Mouse (Mus musculus): Measurements from ENCODE around the gene Casz1. TPM values are rescaled to one million over a fixed set of nuclear protein-coding genes. Genes with fewer than 3 reads are reported as not detected.

Casz1 gene
- total and polyA plus RNA-seq, 3 experiments: 21.2 to 47.0 (median 42.5) TPM

DNA sequence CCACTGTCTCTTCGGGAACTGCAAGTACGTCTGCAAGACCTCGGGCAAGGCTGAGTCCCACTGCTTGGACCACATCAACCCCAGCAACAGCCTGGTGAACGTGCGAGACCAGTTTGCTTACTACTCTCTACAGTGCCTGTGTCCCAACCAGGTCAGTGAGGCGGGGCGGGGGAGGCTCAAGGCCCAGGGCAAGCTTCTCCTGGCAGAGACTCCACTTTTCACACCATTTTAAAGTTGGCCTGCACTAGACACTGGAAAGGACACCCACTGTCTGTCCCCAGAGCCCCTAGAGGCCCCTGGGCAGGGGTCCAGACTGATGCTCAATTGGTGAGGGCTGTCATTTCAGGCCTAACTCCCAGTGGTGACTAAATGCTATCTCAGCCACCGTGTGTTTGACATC is 141.8 kb downstream of the Casz1 start:
- no peak for DNase-seq
- WGBS: 67% methylated on average over 8 of the region's 8 CpGs
- H3K27ac ChIP-seq: no peak overlapping the region
- intact Hi-C loops (cut with DNase I): no loop called here
- no peak overlapping the region for H3K4me3 ChIP-seq
- no peaks in the 10 kb centered on the region for H3K36me3 ChIP-seq (ENCODE audit: control insufficient read depth, insufficient read depth, low read length)
- no peaks in the 10 kb centered on the region for H3K27me3 ChIP-seq (ENCODE audit: control insufficient read depth, insufficient read depth, low read length)
- H3K79me2 ChIP-seq (replicated peaks; ENCODE audit: control insufficient read depth, insufficient read depth, low read length): no peaks in the 10 kb centered on the region
- no peak overlapping the region for H3K9ac ChIP-seq (ENCODE audit: low read depth, low read length)
- no peaks in the 10 kb centered on the region; the same call in 1 of the 2 replicates for H3K4me1 ChIP-seq (ENCODE audit: control insufficient read depth, insufficient read depth, low read length)
- no peak for TF ChIP-seq EP300 (IDR thresholded peaks at IDR 0.05; ENCODE audit: insufficient read depth, low read depth, low read length)

DNA sequence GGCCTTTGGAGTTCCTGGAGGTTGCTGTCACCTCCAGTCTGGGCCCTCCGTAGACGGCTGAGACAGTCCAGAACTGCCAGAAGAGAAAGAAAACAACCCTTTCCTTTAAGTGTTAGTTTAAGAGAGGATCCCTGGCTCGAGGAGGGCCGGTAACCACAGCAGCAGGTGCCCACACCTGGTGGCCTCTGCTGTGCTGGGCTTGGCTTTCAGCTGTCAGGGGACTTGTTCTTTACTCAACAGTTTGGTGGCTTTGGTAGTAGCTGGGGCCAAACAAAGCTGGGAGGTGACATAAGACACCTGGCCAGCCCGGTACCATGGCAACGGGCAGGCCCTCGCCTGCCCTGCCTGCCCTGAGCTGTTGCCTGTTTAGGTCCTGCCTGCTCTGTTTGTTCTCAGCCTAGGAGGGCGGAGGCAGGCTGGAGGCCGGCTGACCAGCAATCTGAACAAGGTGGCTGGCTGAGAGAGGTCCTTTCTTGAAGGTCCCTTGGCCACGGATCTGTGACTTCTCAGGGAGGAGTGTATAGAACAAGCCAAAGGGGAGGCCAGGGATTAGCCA is 143.7 kb downstream of the Casz1 start:
- WGBS: 70% methylated on average over 10 of the region's 10 CpGs

DNA sequence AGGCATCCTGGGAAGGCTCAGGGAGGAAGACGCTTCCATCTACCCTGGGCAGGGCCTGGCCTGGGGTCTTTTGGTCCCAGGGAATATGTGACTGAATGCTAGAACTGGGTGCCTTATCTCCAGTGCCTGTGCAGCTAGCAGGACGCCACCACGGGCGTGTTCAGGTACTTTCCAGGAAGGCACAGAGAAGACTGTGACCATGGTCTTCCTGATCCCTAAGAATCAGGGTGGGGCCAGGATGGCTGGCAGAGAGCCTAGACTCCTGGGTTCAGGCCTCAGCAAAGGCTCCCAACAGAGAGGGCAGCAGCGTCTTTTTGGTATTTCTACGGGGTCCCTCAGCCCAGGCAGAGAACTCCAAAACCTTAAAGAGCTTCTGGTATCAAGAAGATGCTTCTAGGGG is 146.3 kb downstream of the Casz1 start:
- Histone ChIP-seq H3K4me3 (no peak overlapping the region), H3K9ac (ENCODE audit: low read depth, low read length) (no peak overlapping the region), H3K4me1 (ENCODE audit: control insufficient read depth, insufficient read depth, low read length) (peaks cover 10% of the 10 kb centered on the region), H3K36me3 (ENCODE audit: control insufficient read depth, insufficient read depth, low read length) (no peaks in the 10 kb centered on the region), H3K27ac (peak overlapping the region; percentile 20), H3K79me2 (replicated peaks; ENCODE audit: control insufficient read depth, insufficient read depth, low read length) (no peaks in the 10 kb centered on the region), H3K27me3 (ENCODE audit: control insufficient read depth, insufficient read depth, low read length) (no peaks in the 10 kb centered on the region)
- peak; percentile 41 for TF ChIP-seq CTCF (IDR thresholded peaks at IDR 0.05)
- no peak for TF ChIP-seq POLR2A (IDR thresholded peaks at IDR 0.05; ENCODE audit: insufficient read depth, low read depth, low read length)
- no peak for DNase-seq
- intact Hi-C loops (cut with DNase I): loop anchor here (2.0 to 5.0 kb wide), 3 partner anchors 48 to 146 kb away; partner anchors contain the start of gene Casz1
- 43% methylated on average over 6 of the region's 6 CpGs for WGBS

More for the DNA sequence above, 143.7 kb downstream of the Casz1 start:
- Histone ChIP-seq H3K9ac (ENCODE audit: low read depth, low read length) (no peak overlapping the region), H3K4me3 (no peak overlapping the region), H3K36me3 (ENCODE audit: control insufficient read depth, insufficient read depth, low read length) (no peaks in the 10 kb centered on the region), H3K27ac (no peak overlapping the region), H3K79me2 (replicated peaks; ENCODE audit: control insufficient read depth, insufficient read depth, low read length) (no peaks in the 10 kb centered on the region), H3K27me3 (ENCODE audit: control insufficient read depth, insufficient read depth, low read length) (no peaks in the 10 kb centered on the region), H3K4me1 (ENCODE audit: control insufficient read depth, insufficient read depth, low read length) (peaks cover 3% of the 10 kb centered on the region; the same call in 1 of the 2 replicates)
- no peak for DNase-seq
- no peak for TF ChIP-seq CTCF (IDR thresholded peaks at IDR 0.05)
- no peak for TF ChIP-seq POLR2A (IDR thresholded peaks at IDR 0.05; ENCODE audit: insufficient read depth, low read depth, low read length)
- TF ChIP-seq EP300 (IDR thresholded peaks at IDR 0.05; ENCODE audit: insufficient read depth, low read depth, low read length): no peak
- intact Hi-C loops (cut with DNase I): no loop called here

DNA sequence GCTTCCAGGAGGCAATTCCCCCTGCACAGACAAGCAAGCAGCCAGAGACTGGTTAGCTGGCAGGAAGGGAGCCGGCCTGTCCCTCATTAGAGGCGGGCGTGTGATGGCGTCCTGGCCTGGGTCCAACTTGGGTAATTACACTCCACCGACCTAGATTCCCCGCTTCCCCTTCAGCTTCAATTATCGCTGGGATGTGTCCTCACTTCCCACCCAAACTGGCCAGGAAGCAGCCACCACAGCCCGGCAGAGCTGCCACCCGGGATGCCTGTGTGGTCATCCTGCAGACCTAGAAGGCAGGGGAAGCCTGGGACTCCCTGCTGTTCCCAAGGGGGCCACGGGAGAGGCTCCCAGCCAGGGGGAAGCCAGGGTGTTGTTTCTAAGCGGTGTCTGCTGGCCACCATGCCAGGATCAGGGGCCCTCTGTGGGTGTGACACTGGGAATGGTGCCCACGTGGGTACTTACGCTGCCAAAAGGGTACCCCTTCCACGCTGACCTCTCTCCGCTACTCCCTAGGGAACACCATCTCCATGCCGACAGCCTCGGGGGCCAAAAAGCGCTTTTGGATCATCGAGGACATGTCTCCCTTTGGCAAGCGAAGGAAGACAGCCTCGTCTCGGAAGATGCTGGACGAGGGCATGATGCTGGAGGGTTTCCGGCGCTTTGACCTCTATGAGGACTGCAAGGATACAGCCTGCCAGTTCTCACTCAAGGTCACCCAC is 146.9 kb downstream of the Casz1 start:
- TF ChIP-seq CTCF (IDR thresholded peaks at IDR 0.05) (no peak), EP300 (IDR thresholded peaks at IDR 0.05; ENCODE audit: insufficient read depth, low read depth, low read length) (0 out of 2 replicates have a peak, but pooled peaks have one; percentile 50)
- intact Hi-C loops (cut with DNase I): loop anchor here (2.0 to 5.0 kb wide), 3 partner anchors 48 to 146 kb away; partner anchors contain the start of gene Casz1
- H3K4me1 ChIP-seq (ENCODE audit: control insufficient read depth, insufficient read depth, low read length): peaks cover 11% of the 10 kb centered on the region
- H3K79me2 ChIP-seq (replicated peaks; ENCODE audit: control insufficient read depth, insufficient read depth, low read length): no peaks in the 10 kb centered on the region
- H3K36me3 ChIP-seq (ENCODE audit: control insufficient read depth, insufficient read depth, low read length): no peaks in the 10 kb centered on the region
- whole genome bisulfite sequencing: 23% methylated on average over 25 of the region's 25 CpGs
- H3K9ac ChIP-seq (ENCODE audit: low read depth, low read length): no peak overlapping the region
- peak overlapping the region; percentile 20 for H3K27ac ChIP-seq
- H3K27me3 ChIP-seq (ENCODE audit: control insufficient read depth, insufficient read depth, low read length): no peaks in the 10 kb centered on the region
- no peak overlapping the region for H3K4me3 ChIP-seq
- DNase-seq: peak; percentile 77 to 83

DNA sequence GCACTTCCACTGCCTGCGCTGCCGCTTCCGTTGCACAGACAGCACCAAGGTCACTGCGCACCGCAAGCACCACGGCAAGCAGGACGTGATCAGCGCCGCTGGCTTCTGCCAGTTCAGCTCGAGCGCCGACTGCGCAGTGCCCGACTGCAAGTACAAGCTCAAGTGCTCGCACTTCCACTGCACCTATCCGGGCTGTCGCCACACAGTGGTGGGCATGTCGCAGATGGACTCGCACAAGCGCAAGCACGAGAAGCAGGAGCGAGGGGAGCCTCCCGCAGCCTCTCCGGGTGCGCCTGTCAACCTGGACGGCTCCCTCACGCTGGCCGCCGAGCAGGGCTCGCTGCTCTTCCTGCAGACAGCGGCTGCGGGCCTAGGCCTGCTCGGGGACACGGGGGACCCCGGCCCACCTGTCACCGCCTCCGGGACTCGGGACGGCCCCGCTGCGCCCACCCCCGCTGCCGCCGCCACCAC is 147.6 kb downstream of the Casz1 start:
- H3K36me3 ChIP-seq (ENCODE audit: control insufficient read depth, insufficient read depth, low read length): no peaks in the 10 kb centered on the region

More for the DNA sequence above, 147.6 kb downstream of the Casz1 start:
- Histone ChIP-seq H3K79me2 (replicated peaks; ENCODE audit: control insufficient read depth, insufficient read depth, low read length) (no peaks in the 10 kb centered on the region), H3K27me3 (ENCODE audit: control insufficient read depth, insufficient read depth, low read length) (no peaks in the 10 kb centered on the region), H3K4me3 (no peak overlapping the region), H3K4me1 (ENCODE audit: control insufficient read depth, insufficient read depth, low read length) (peaks cover 11% of the 10 kb centered on the region), H3K27ac (no peak overlapping the region), H3K9ac (ENCODE audit: low read depth, low read length) (no peak overlapping the region)
- intact Hi-C loops (cut with DNase I): loop anchor here (2.0 to 5.0 kb wide), 3 partner anchors 49 to 147 kb away; partner anchors contain the start of gene Casz1
- DNase-seq: no peak
- TF ChIP-seq POLR2A (IDR thresholded peaks at IDR 0.05; ENCODE audit: insufficient read depth, low read depth, low read length) (no peak), EP300 (IDR thresholded peaks at IDR 0.05; ENCODE audit: insufficient read depth, low read depth, low read length) (no peak), CTCF (IDR thresholded peaks at IDR 0.05) (no peak)
- 47% methylated on average over 44 of the region's 44 CpGs for WGBS

Data from heart, adult 2 months (tissue).